Mouse (Mus musculus) C2C12 (cell line): ENCODE data around the gene Cfap70.

Experiments
- CEBPB ChIP-seq: IDR thresholded peaks from one replicate; pipeline ENCODE4 v1.6.1; 2011; ENCODE audit warnings: low read depth, mild to moderate bottlenecking, control low read depth, moderate library complexity
- CTCF ChIP-seq: IDR thresholded peaks from one replicate; pipeline ENCODE4 v1.5.1; 2011; ENCODE audit not compliant: control insufficient read depth, insufficient read depth, insufficient read length
- MAX ChIP-seq: IDR thresholded peaks from one replicate; pipeline ENCODE4 v1.6.1; 2011; ENCODE audit warnings: mild to moderate bottlenecking, control low read depth
- MYOD1 ChIP-seq: IDR thresholded peaks from one replicate; pipeline ENCODE4 v1.6.1; 2011; ENCODE audit warnings: low read depth; ENCODE audit not compliant: control insufficient read depth, insufficient read length
- MYOG ChIP-seq: IDR thresholded peaks from one replicate; pipeline ENCODE4 v1.6.1; 2011; ENCODE audit not compliant: control insufficient read depth, insufficient read length; ENCODE audit errors: extremely low read depth
- USF1 ChIP-seq: IDR thresholded peaks from one replicate; pipeline ENCODE4 v1.6.1; 2011; ENCODE audit warnings: low read depth, mild to moderate bottlenecking, control low read depth, moderate library complexity

- TF ChIP-seq CTCF (no peak), MAX (no peak), USF1 (no peak), MYOG (no peak), CEBPB (no peak), MYOD1 (no peak)
Measured at GRCm38 (mm10) chr14:20370798-20371197, 81.2 kb downstream of the Cfap70 start.
